Mouse (Mus musculus) intestine, embryonic 15.5 days (tissue): ENCODE results near the gene Gm765. TPM values are rescaled to one million over a fixed set of nuclear protein-coding genes. Genes with fewer than 3 reads are reported as not detected.

Experiments used
- ATAC-seq: fragments of 200-750 bp; cut with Nextera tagmentation; 2 replicates; pipeline ENCODE4 v1.8.0; 2017; ENCODE audit warnings: moderate TSS enrichment, moderate library complexity
- H3K27ac ChIP-seq: fragments of 300-500 bp; sonication (generic); 2 replicates; pipeline ENCODE4 v1.5.1; 2015; ENCODE audit warnings: mild to moderate bottlenecking, inconsistent platforms
- H3K27me3 ChIP-seq: fragments of 300-500 bp; sonication (generic); replicated peaks from 2 replicates; pipeline ENCODE4 v1.6.1; 2015; ENCODE audit warnings: inconsistent platforms
- H3K36me3 ChIP-seq: fragments of 300-500 bp; sonication (generic); 2 replicates; pipeline ENCODE4 v1.6.1; 2015; ENCODE audit warnings: inconsistent platforms
- H3K4me1 ChIP-seq: fragments of 300-500 bp; sonication (generic); replicated peaks from 2 replicates; pipeline ENCODE4 v1.6.1; 2015; ENCODE audit warnings: inconsistent platforms
- H3K4me2 ChIP-seq: fragments of 300-500 bp; sonication (generic); replicated peaks from 2 replicates; pipeline ENCODE4 v1.6.1; 2015; ENCODE audit warnings: mild to moderate bottlenecking, inconsistent platforms
- H3K4me3 ChIP-seq: fragments of 300-500 bp; sonication (generic); replicated peaks from 2 replicates; pipeline ENCODE4 v1.5.1; 2015; ENCODE audit warnings: inconsistent platforms
- H3K9ac ChIP-seq: fragments of 300-500 bp; sonication (generic); 2 replicates; pipeline ENCODE4 v1.6.1; 2015; ENCODE audit warnings: inconsistent platforms
- H3K9me3 ChIP-seq: fragments of 300-500 bp; sonication (generic); 2 replicates; pipeline ENCODE4 v1.6.1; 2016; ENCODE audit warnings: inconsistent platforms
- WGBS: fragments of 180-500 bp; shearing (Covaris S2); methylation state at CpG from one replicate; pipeline ENCODE4 v1.1.7; 2015; 5-methylcytosine and 5-hydroxymethylcytosine counted together
- polyA plus RNA-seq: library from polyadenylated mRNA; unstranded; fragments of >200 nt; fragmentation: Nextera tagmentation; extraction: Ambion mirVana; gene quantifications from 2 replicates; pipeline ENCODE4 v1.2.1, GENCODE M21; 2015

The Gm765 gene
- polyA plus RNA-seq, 1 experiment from 2014 or later: not detected

- 91% methylated on average over 8 of the region's 8 CpGs for WGBS
- Histone ChIP-seq H3K4me3 (no peak overlapping the region), H3K27ac (no peak overlapping the region), H3K36me3 (no peaks in the 10 kb centered on the region), H3K4me1 (no peaks in the 10 kb centered on the region; the same call in 1 of the 2 replicates), H3K27me3 (no peaks in the 10 kb centered on the region), H3K4me2 (no peak overlapping the region), H3K9me3 (no peaks in the 10 kb centered on the region), H3K9ac (no peak overlapping the region)
- ATAC-seq: no peak
These were observed 134.5 kb downstream of the Gm765 start for GRCm38 (mm10) chr6:98208051-98208450.

- no peaks in the 10 kb centered on the region for H3K4me1 ChIP-seq
- no peak overlapping the region for H3K9ac ChIP-seq
- 86% methylated on average over 2 of the region's 2 CpGs for WGBS
- H3K4me2 ChIP-seq: no peak overlapping the region
- H3K27ac ChIP-seq: no peak overlapping the region
- ATAC-seq: no peak
- no peak overlapping the region for H3K4me3 ChIP-seq
- H3K27me3 ChIP-seq: no peaks in the 10 kb centered on the region
- H3K36me3 ChIP-seq: no peaks in the 10 kb centered on the region
- H3K9me3 ChIP-seq: no peaks in the 10 kb centered on the region
These were observed 143.8 kb downstream of the Gm765 start for GRCm38 (mm10) chr6:98198706-98199105.

- no peak overlapping the region for H3K4me3 ChIP-seq
- H3K9ac ChIP-seq: no peak overlapping the region
- no peaks in the 10 kb centered on the region for H3K9me3 ChIP-seq
- no peaks in the 10 kb centered on the region for H3K27me3 ChIP-seq
- no peak overlapping the region for H3K27ac ChIP-seq
- 52% methylated on average over 8 of the region's 8 CpGs for WGBS
- ATAC-seq: no peak
- no peak overlapping the region for H3K4me2 ChIP-seq
- no peaks in the 10 kb centered on the region for H3K4me1 ChIP-seq
- no peaks in the 10 kb centered on the region for H3K36me3 ChIP-seq
These were observed 151.7 kb downstream of the Gm765 start for GRCm38 (mm10) chr6:98190745-98191442.
